Mouse (Mus musculus): ENCODE data around the gene Ckap2l.

Ckap2l gene

DNA sequence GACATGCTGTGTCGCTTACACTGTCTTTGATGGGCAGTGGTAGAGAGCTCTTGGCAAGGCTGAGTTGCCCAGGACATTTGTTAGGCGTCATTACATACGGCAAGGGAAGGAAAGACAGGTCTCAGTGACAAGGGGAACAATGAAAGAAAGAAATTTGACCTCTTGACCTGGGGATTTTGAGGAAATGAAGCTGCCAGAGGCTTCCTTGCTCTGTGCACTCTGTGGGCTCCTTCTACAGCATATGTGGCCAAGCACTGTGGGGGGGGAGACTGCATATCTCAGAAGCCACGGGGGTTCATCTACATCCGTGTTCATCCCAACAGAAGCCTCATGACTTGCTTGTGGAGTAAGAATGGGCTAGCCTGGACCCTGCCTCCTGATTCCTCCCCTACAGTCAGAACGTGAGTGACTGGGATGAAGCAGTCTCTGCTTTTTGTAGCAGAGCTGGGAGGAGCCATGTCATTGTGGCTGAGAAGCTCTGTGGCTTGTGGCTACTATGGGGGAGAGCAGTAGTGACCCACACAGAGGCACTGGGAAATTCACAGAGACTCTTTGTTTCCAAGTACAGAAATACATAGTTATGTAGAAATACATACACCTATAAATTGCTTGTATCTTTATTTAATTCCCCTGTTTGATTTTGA lies 35.7 kb downstream of the Ckap2l start:
- no peak for DNase-seq

DNA sequence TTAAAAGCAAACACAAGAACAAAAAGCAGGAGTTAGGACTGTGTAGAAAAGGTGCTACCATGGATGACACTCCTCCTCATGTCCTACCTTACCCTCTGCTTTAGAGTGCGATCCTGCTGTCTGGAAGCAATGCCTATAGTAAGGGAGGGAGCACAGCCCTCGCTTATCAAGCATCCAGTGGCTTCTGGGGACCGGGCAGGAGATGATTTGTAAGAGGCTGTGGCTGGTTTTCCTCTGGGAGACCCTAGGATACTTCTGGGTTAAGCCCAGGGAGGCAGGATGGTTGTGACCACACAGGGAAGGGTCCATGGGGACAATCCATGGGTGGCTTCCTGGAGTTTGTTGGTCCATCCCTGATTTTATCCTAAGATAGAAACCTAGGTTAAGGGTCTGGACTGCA lies 36.4 kb downstream of the Ckap2l start:
- DNase-seq: no peak

DNA sequence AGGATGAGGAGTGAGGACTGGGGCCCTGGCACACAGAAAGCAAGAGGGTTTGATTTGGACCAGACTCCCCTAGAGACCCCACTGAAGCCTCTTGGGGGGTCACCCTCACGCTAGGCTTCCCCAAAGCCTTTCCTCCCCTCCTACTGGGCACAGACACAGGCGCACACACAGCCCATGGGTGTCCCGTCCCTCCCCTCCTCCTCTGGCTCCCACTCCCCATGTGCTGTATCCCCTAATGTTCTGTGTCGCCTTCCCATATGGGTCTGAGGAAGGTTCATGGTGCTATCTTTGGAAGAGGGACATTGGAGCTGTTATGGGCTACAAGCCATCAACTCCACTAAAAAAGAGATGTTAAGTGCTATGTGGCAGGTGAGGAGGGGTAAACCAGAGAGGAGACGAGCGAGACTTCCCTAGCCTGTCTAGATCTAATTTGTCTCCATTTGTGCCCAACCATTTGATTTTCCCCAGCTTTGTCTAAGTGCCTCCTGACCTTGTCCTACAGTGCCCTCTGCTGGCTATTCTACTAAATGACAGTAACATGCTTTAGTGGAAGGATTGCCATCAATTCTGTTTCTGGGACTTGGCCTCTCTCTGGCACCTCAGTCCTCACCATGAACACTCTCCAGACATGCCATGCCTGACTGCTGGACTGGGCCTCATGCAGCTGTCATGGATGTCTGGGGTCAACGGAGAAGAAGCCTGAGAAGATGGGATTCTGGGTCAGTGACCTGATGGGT lies 38.4 kb downstream of the Ckap2l start:
- peak; percentile 84 for DNase-seq

DNA sequence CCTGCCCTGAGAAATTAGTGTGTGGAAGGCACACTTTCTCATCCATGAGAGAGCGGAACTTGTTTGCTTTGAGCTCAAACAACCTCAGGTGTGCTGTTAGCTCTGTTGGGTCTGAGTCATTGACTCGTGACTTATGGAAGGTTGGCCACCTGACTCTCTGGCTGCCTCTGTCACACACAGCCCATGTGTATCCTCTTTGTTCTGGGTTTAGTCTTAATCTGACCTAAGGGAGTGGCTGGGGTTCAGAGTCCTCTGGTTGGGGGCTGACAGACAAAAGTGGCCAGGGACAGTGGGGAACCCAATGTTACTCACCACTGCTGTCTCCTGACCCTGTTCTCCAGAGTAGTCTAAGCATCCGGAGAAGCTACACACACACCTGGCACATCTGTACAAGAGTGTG lies 39.0 kb downstream of the Ckap2l start:
- DNase-seq: no peak

DNA sequence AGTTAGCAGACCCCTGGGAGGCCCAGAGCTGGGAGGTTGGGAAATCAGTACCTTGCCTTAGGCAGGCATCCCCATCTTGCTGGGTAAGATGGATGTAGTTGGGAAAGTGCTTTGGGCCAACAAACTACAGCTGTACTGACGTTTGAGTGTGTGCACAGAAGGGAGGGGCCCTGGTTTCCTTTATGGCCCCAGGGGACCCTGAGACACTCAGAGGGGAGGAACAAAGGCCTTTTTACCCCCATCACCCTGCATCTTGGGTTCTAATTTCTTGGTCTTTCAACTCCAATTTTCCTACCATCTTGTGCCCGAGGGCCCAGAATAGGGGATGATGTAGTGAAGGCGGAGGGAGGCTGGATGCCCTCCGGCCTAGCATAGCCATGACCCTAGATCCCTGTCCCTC lies 41.0 kb downstream of the Ckap2l start:
- no peak for DNase-seq

DNA sequence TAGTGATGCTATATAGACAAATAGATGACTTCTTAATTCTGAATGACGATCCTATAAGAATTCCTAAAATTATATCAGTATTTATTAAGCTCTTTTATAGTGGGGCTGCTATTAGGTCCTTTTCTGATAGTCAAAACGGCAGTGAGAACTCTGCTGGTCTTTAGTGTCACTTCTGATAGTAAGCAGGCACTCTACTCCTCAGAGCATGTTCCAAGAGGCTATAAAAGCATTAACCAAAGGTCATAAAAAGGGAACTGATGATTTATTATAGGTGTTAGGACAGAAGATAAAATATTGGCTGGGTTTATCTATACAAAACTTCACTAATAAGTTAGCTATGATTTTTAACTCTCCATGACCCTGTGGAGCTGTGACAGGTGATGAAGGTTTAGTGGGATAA lies 42.9 kb downstream of the Ckap2l start:
- no peak for DNase-seq

DNA sequence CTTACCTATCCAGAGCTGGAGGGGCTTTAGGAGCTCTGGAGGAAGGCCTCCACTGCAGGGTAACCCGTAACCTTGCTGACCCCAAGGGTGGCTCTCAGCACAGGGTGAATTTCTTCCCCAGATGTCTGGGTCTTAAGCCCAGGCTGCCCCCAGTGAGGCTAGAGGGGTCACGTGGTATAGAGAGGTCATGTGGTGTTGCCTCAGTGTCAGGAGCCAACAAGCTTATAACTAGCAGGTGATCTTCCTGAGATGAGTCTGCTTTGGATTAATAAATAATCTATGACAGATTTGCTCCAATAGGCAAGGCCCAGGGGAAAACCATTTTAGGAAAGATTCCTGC lies 43.4 kb downstream of the Ckap2l start:
- peak; percentile 67 for DNase-seq

DNA sequence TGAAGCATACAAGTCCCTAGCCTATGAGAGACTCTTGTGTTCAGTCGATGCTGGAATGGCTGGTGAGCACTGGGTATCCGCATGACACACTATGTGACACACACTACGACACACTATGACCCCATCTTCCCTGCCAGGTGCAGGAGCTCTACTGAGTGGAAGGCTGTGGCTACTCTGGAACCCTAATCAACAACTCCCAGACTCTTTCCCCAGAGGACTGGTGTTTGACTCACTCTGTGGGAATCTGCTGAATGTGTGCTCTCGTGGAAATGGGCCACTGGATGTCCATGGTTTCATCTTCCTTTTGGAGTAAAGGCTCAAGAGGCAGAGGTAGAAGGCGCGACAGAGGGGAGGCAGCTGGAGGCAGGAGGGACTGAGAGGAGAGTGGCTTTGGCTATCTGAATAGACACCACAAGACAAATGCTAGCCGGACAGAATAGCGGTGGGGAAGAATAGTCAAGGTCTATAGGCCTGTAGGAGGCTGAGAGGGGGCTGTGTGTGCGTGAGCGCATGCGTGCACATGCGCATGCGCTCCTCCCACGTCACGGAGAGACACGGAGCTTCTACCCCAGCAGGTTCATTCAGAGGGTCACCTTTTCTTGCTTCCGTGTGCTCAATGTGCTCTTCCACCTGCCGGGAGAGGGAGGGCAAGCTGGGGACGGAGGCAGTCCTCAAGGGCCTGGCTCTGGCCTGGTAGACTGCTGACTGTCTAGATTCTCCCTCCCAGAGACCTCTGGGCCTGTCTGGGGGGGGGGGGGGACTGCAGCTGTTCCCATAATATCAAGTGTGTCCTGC lies 44.0 kb downstream of the Ckap2l start:
- no peak for DNase-seq

DNA sequence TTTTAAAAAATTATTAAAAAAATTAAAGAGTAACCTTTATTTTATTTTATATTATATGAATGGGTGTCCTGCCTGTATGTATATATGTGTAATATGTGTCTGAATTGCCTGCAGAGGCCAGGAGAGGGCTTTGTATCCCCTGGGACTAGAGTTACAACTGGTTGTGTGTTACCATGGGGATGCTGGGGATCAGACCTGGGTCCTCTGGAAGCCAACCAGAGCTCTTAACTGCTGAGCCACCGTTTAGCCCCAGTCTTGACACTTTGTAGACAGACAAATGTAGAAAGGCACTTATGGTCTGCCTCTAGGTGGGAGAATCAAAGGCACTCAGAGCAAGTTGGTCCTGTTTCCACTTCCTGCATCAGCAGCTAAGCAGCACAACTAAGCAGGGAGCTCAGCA lies 47.7 kb downstream of the Ckap2l start:
- DNase-seq: no peak

DNA sequence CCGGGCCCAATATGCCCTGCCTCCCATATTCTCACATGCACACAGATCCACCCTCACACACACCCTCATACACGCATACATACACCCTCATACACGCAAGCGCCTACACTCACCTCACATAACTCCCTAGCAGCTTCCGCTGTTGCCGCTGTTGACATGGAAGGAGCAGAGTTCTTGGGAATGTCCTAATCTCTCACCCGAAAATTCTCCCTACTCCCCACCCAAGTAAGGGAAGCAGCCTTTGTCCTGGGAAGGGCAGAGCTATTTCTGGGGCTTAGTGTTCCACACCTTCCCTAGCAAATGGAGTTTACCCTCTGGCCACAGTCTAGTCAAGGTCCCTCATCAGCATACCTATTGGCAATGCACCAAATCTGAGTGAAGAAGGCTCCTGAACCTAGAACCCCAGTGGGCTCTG lies 49.3 kb downstream of the Ckap2l start:
- DNase-seq: peak; percentile 95

DNA sequence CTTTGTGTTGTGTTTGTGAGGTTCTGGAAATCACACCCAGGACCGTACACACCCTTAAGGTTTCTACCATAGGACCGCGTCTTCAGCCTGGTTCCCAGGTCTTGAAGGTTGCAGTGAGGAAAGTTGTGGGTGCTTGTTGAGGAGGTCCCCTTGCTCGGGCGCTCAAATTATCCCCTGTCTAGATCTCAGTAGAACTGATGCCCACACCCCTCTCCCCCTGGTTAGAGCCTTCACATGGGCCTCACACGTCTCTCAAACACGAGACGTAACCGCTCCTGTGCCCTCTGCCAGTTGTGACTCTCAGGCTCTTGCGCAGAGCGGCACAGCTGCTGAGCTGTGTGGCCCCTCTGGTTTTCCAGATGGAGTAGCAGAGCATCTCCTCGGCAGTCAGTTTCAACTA lies 50.1 kb downstream of the Ckap2l start:
- no peak for DNase-seq

DNA sequence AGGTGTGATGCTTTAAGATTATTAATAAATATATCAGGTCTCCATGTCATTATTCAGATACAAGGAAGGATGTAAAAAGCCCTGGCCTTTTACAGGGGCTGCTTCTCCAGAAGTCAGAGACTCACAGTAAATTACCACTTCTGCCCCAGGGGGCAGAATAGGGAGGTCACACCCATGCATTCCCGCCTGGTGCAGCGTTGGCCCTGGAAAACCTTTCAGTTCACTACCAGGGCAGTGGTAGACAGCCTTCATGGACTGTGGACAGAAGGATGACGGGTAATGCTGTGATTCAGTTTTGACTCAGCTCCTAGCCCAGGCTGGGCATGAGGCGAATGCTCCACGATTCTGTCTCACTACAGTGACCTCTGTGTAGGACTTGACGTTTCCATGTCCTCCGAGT lies 50.6 kb downstream of the Ckap2l start:
- DNase-seq: no peak

DNA sequence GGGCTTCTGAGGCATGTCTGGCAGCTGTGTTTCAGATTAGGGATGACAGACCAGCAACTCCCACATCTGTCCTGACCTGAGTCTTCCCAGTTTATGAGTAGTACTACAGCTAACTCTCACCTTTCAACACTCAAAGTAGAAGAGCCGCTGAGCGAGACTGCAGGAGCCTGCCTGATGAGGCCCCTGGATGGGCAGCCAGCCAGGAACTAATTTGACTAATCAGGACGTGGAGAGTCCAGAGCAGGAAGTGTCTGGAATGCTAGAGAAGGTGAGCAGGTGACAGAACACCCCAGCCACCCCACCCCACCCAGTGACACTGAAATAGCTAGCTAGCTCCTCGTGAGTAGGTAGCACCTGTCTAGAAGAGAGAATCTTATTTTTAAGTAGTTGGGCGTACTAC lies 51.4 kb downstream of the Ckap2l start:
- peak; percentile 65 for DNase-seq

DNA sequence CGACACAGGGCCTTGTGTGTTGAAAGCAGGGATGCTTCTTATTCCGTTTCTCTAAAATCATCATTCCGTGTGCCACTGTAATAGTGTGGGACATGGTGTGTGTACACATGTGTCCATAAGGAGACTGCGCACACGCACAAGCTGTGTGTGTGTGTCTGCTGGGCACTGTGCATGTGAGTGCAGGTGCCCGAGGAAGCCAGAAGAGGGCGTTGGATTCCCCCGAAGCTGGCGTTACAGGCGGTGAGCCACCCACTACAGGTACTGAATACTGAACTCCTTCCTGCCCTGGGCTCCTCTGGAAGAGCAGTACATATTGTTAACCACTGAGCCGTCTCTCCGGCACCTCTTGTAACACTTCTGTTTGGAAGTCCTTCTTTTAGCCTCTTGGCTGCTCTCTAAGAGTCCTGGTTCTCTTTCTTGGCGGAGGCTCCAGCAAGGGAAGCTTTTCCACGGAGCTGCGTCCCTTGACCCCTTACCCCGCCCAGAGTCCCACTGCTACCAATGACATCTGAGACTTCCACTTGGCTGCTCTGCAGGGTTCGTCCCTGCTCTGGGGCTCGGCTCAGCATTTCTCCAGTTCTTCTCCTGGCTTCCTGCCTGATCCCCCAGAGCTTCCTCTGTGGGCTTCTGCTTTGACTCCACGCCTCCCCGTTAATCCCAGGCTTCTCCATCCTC lies 52.4 kb downstream of the Ckap2l start:
- DNase-seq: peak; percentile 68

DNA sequence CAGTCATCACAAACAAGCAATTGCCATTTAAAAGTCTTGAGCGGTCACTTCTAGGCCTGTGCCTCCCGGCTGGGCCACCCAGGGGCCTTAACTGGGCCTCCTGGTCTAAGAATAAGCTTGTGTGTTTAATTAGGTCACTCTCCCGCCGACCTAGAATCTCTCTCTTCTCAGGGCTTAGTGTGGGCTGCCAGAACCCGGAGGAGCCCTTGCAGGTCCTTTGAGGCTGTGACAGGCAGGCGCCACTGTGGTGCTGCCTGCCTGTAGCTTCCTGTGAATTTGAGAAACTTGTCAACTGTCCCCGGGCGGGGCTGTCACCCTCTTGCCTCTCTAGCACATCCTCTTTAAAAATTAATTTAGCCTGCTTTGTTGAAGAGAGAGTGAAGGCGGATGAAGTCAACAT lies 53.2 kb downstream of the Ckap2l start:
- DNase-seq: peak; percentile 44

DNA sequence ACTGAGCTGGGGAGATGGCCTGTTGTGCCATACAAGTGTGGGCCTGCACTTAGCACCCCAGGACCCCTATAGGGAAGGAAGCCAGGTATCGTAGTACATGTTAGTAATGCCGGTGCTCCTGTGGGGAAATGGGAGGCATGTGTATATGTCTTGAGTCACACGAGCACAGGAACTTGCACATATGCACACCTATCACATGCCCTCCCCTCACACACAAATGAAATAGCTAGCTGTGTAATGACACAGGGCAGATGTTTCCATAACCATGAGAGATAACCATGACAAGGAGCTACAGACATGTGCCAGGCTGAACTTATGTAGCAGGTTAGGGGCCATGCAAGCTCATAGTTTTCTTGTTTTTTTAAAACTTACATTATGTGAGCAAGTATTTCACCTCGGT lies 54.0 kb downstream of the Ckap2l start:
- no peak for DNase-seq

DNA sequence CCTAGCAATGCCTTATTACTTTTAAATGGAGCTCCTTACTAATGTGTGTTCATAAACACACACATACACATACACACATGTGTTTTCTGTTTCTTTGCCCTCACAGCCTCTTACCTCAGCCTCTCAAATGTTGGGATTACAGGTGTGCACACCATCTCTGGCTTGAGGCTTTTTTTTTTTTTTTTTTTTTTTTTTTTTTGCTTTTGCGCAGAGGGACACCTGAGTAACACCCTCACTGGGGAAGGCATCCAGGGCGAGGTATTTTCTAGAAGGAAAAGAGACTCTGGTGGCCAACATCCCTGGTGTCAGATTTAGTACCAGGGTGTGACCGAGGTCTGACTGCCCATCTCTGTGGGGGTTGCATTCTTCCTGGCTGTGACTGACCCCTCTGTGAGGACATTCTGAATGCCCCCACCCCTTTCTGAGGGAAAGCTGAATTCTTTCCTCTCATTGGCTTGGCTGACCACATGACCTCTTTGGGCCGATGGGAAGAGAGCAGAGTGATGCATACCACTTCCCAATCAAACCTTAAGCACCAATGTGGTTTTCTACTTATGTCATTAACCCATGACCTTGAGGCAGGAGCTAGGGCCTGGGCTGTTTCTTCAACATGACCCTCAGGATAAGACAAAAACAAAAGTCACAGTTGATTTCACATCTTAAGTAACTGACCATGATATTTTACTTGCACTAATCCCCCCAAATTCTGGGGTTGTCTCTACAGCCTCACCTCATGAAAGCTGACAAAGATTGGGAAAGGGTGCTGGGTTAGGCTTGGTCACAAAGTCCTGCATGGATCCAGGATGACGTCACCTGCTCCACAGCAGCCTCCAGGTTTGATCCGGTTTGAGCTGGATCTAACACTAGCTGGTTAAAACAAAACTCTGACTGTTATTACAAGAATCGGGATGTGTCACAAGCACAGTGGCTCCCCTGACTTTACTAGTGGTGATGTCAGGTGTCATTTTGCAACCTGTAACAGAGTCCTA lies 54.9 kb downstream of the Ckap2l start:
- peak; percentile 79 for DNase-seq

DNA sequence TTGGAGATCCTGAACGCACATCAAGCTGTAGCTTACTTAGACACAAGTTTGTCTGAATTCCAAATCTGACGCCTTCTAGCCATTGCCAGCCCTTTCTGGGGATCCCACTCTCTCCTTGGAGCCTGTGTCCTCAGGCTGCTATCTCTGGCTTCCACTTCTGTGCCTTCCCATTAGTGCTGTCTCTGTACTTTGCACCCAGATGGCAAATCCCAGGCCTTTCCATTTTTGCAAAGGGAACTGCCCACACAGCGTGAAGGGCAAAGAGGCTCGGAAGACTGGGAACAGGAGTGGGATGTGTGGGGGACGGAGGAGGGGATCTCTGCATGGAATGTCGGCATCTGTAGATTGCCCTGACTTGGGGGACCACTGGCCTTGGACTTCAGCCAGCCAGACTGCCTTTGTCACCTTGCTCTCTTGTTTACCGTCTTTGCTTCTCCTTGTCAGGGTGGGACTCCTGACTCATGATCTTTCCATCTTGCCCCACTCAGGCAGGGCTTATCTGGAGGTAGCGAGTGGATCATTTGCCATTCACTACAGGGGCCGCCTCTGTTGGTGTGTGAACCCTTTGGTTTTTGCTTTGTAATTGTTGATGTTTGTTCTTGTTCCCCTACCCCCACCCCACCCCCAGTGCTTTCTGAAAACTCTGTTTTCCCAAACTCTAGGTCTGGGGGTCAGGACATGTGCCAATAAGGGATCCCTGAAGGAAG lies 56.1 kb downstream of the Ckap2l start:
- peak; percentile 61 for DNase-seq

DNA sequence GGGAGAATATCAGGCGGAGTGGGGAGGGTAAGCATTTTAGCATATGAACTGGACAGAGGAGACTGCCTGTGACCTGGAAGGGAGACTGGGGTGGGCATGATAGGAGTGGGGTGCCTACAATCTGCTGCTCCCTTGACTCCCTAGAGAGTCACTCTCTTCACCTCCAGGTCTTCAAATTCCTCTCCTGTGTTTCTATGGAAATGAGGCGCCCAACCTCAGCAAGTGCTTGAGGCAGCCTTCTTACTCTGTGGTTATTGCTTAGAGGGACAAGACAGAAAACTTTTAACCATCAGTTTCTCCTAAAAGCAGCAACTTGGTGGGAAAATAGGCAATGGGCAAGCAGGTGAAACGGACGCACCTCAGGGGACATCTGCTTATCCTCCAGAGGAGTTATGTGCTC lies 60.5 kb downstream of the Ckap2l start:
- no peak for DNase-seq

DNA sequence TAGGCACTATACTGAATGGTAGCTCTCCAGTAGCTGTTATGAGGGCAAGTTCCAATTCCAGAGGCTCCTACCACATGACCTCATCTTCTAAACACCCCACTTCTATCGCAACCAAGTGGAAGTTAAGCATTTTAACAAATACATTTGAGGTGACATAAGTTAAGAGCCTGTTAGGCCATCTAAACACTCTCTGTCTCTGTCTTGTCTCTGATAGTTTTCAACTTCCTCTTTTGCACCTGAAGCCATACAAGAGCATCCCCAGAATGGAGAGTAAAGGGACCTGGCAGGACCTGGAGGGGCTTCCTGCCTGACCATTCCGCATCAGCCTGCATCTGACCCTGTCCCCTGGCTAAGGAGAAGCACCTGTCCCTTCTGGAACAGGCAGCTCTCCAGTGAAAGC lies 62.3 kb downstream of the Ckap2l start:
- DNase-seq: no peak

DNA sequence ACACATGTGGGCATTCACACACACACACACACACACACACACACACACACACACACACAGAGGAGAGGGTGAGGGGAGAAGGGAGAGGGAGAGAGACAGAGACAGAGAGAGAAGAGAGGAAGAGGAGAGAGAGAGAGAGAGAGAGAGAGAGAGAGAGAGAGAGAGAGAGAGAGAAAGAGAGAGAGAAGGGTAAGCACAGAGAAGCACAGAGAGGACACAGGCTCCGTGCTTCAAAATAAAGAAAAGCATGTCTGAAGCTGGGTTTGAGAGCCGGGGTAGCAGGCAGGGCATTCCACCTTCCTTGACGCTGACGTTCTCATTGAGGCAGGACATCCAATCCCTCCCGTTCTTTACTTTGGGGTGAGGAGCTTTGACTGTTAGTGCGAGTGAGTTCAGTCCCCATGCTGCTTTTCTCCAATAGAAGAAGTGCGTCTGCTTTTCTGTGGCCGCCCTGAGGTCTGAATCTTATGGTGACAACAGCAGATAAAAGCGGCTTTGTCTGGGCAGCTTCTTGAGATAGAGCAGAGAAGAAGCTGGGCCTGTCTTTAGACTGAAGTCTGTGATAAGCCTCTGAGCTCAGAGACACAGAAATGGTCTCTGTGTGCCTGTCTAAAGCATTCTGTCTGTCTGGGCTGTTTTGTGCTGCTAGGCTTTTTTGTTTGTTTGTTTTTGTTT lies 63.1 kb downstream of the Ckap2l start:
- no peak for DNase-seq
